Mouse (Mus musculus): ENCODE measurements at regions not wholly inside any gene's neighbourhood (a gene's known extent, or its start where the extent isn't known, plus 50 kb on each side); places are given as distances from the start of the nearest gene placed in this dataset.
A peak's percentile ranks its signal among the peaks of the same experiment; 100 is the strongest.

GRCm38 (mm10) chr2:137705724-137706422, 550.5 kb upstream of the Btbd3 start:
- no peak for DNase-seq (ENCODE audit: low spot score)

GRCm38 (mm10) chr2:137704948-137705723, 551.2 kb upstream of the Btbd3 start:
- no peak for DNase-seq (ENCODE audit: low spot score)

- no peak for DNase-seq (ENCODE audit: low spot score)
These were observed 551.8 kb upstream of the Btbd3 start for GRCm38 (mm10) chr2:137704565-137704947.

GRCm38 (mm10) chr2:137704051-137704450, 552.3 kb upstream of the Btbd3 start:
- DNase-seq (ENCODE audit: low spot score), result no peak

- no peak for DNase-seq (ENCODE audit: low spot score)
These were observed 560.5 kb upstream of the Btbd3 start for GRCm38 (mm10) chr2:137695885-137696284.

- DNase-seq (ENCODE audit: low spot score), result no peak
These were observed 562.3 kb upstream of the Btbd3 start for GRCm38 (mm10) chr2:137694020-137694419.

GRCm38 (mm10) chr2:137687208-137687607, 569.2 kb upstream of the Btbd3 start:
- no peak for DNase-seq (ENCODE audit: low spot score)

- DNase-seq (ENCODE audit: low spot score), result no peak
These were observed 569.6 kb upstream of the Btbd3 start for GRCm38 (mm10) chr2:137686735-137687134.

- DNase-seq (ENCODE audit: low spot score), result no peak
These were observed 565.3 kb upstream of the Jag1 start for GRCm38 (mm10) chr2:137681762-137682161.

- no peak for DNase-seq (ENCODE audit: low spot score)
These were observed 546.7 kb upstream of the Jag1 start for GRCm38 (mm10) chr2:137663171-137663570.

GRCm38 (mm10) chr2:137662216-137662615, 545.8 kb upstream of the Jag1 start:
- DNase-seq (ENCODE audit: low spot score), result no peak

- no peak for DNase-seq (ENCODE audit: low spot score)
These were observed 544.0 kb upstream of the Jag1 start for GRCm38 (mm10) chr2:137660449-137660848.

GRCm38 (mm10) chr2:137654296-137654695, 537.9 kb upstream of the Jag1 start:
- DNase-seq (ENCODE audit: low spot score), result no peak

- DNase-seq (ENCODE audit: low spot score), result no peak
These were observed 527.7 kb upstream of the Jag1 start for GRCm38 (mm10) chr2:137644160-137644559.

- DNase-seq (ENCODE audit: low spot score), result no peak
These were observed 527.0 kb upstream of the Jag1 start for GRCm38 (mm10) chr2:137643269-137644055.

- DNase-seq (ENCODE audit: low spot score), result no peak
These were observed 518.7 kb upstream of the Jag1 start for GRCm38 (mm10) chr2:137635019-137635621.

GRCm38 (mm10) chr2:137616637-137617036, 500.2 kb upstream of the Jag1 start:
- DNase-seq (ENCODE audit: low spot score), result peak; percentile 35

- no peak for DNase-seq (ENCODE audit: low spot score)
These were observed 497.3 kb upstream of the Jag1 start for GRCm38 (mm10) chr2:137613791-137614190.

GRCm38 (mm10) chr2:137608506-137608905, 492.1 kb upstream of the Jag1 start:
- DNase-seq (ENCODE audit: low spot score), result no peak

- no peak for DNase-seq (ENCODE audit: low spot score)
These were observed 481.7 kb upstream of the Jag1 start for GRCm38 (mm10) chr2:137598136-137598535.

- DNase-seq (ENCODE audit: low spot score), result no peak
These were observed 478.1 kb upstream of the Jag1 start for GRCm38 (mm10) chr2:137594509-137594908.

- no peak for DNase-seq (ENCODE audit: low spot score)
These were observed 475.1 kb upstream of the Jag1 start for GRCm38 (mm10) chr2:137591551-137591950.

Data from layer of hippocampus, adult 9-10 months (tissue).